Mouse (Mus musculus) stomach, postnatal 0 days (tissue): Measurements from ENCODE around the gene B3galnt2.

ENCODE experiments used
- CTCF ChIP-seq: IDR thresholded peaks from 2 replicates; pipeline ENCODE4 v1.5.1; 2016; ENCODE audit warnings: antibody characterized with exemption, low read depth, mild to moderate bottlenecking, moderate library complexity
- EP300 ChIP-seq: optimal IDR thresholded peaks from 2 replicates; pipeline ENCODE3; 2016; ENCODE audit warnings: antibody characterized with exemption

GRCm38 (mm10) chr13:13965388-13965964, 11.2 kb downstream of the B3galnt2 start:
- TF ChIP-seq CTCF = no peak
- no peak for TF ChIP-seq EP300
